Mouse (Mus musculus) kidney, postnatal 10 days (tissue): ENCODE data around the gene Chd2.
A peak's percentile ranks its signal among the peaks of the same experiment; 100 is the strongest.
"Not testable (repeated sequence)": the region's sequence is repeated elsewhere in the genome, so short reads cannot be mapped to it uniquely, and the experiment has no call there.

Experiments
- DNase-seq: peaks from one replicate; pipeline ENCODE4 v3.0.0; 2021; ENCODE audit warnings: mixed read lengths

The Chd2 gene

GRCm38 (mm10) chr7:73519060-73519796 is 22.4 kb downstream of the Chd2 start:
- DNase-seq, result no peak

- DNase-seq, result not testable (repeated sequence)
These were observed 23.2 kb downstream of the Chd2 start for GRCm38 (mm10) chr7:73518373-73518980.

GRCm38 (mm10) chr7:73517432-73518054 is 24.1 kb downstream of the Chd2 start:
- DNase-seq, result no peak

- DNase-seq, result no peak
These were observed 24.8 kb downstream of the Chd2 start for GRCm38 (mm10) chr7:73516820-73517219.

GRCm38 (mm10) chr7:73514560-73514959 is 27.1 kb downstream of the Chd2 start:
- no peak for DNase-seq

- DNase-seq, result no peak
These were observed 29.2 kb downstream of the Chd2 start for GRCm38 (mm10) chr7:73512422-73512821.

- no peak for DNase-seq
These were observed 32.9 kb downstream of the Chd2 start for GRCm38 (mm10) chr7:73508688-73509087.

- DNase-seq, result no peak
These were observed 34.1 kb downstream of the Chd2 start for GRCm38 (mm10) chr7:73507491-73507890.

- no peak for DNase-seq
These were observed 34.8 kb downstream of the Chd2 start for GRCm38 (mm10) chr7:73506852-73507251.

GRCm38 (mm10) chr7:73505266-73505665 is 36.4 kb downstream of the Chd2 start:
- DNase-seq, result no peak

GRCm38 (mm10) chr7:73498200-73498599 is 43.4 kb downstream of the Chd2 start:
- DNase-seq, result no peak

GRCm38 (mm10) chr7:73489261-73489660 is 52.4 kb downstream of the Chd2 start:
- no peak for DNase-seq

GRCm38 (mm10) chr7:73481094-73481493 is 60.5 kb downstream of the Chd2 start:
- DNase-seq, result no peak

GRCm38 (mm10) chr7:73479506-73479905 is 62.1 kb downstream of the Chd2 start:
- DNase-seq, result no peak

- no peak for DNase-seq
These were observed 63.2 kb downstream of the Chd2 start for GRCm38 (mm10) chr7:73478157-73479058.

GRCm38 (mm10) chr7:73467741-73468140 is 73.9 kb downstream of the Chd2 start:
- no peak for DNase-seq

- no peak for DNase-seq
These were observed 78.1 kb downstream of the Chd2 start for GRCm38 (mm10) chr7:73463546-73463945.

- no peak for DNase-seq
These were observed 87.5 kb downstream of the Chd2 start for GRCm38 (mm10) chr7:73454113-73454512.

GRCm38 (mm10) chr7:73452187-73452808 is 89.3 kb downstream of the Chd2 start:
- no peak for DNase-seq

GRCm38 (mm10) chr7:73451594-73451993 is 90.0 kb downstream of the Chd2 start:
- no peak for DNase-seq

GRCm38 (mm10) chr7:73442246-73442645 is 99.4 kb downstream of the Chd2 start:
- DNase-seq, result no peak

- no peak for DNase-seq
These were observed 99.8 kb downstream of the Chd2 start for GRCm38 (mm10) chr7:73441802-73442201.

- peak; percentile 50 for DNase-seq
These were observed 105.9 kb downstream of the Chd2 start for GRCm38 (mm10) chr7:73435685-73436084.
